Mouse (Mus musculus) urinary bladder, postnatal 14 days (tissue): ENCODE data around the gene Ntan1.
"Not testable (repeated sequence)": the region's sequence is repeated elsewhere in the genome, so short reads cannot be mapped to it uniquely, and the experiment has no call there.

Source experiments
- DNase-seq: peaks from one replicate; pipeline ENCODE4 v3.0.0; 2021; ENCODE audit warnings: low spot score

The Ntan1 gene

DNA sequence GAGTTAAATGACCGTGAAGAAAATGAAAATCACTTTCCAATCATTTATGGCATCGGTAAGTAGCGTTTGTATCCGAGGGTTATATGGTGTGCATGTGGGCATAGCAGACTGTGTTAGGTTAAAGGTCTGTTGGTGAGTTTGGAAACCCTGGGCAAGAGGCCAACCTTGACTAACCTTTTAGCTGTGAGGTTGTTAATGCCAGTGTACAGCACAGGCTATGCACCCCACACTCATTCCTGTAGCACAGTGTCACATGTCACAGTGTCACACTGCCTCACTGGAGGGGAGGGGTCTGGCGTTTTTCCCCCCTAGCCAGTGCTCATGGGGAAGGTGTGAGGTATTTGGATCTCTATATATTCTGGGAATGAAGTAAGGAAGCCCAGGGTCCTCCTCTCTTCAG lies 13.0 kb downstream of the Ntan1 start:
- no peak for DNase-seq

DNA sequence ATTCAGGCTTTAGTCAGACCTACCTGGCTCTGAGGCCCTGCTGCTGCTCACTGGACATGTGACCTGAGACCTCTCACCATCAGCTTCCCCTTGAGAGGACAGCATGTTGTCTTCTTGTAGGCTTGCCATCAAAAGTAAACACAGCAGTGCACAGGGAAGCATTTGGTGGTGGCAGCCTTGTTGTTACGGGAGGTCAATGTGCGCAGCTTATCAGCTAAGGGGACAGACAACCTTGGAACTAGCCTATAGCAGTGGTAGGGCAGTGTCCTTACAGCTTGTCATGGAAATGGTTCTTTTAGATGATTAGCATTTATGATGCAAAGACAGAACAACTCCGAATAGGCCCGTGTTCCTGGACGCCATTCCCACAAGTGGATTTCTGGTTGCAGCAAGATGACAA lies 15.7 kb downstream of the Ntan1 start:
- no peak for DNase-seq

DNA sequence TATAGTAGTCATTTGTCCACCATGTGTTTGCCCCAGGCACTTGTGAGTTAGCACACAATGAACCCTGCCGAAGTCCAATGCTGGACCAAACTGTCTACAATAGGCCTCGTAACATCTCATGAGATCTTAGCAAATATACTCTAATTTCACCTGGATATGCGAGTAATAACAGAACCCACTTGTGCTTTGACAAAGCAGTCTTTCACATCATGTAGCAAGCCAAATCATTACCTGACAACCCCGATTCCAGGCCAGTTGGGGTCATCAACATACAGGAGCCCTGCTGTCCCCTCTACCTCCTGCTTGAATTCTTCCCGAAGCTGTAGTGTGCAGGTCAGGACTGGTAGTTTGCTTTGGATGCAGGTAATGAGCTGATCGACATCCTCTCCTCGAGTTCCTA lies 21.4 kb downstream of the Ntan1 start:
- no peak for DNase-seq

DNA sequence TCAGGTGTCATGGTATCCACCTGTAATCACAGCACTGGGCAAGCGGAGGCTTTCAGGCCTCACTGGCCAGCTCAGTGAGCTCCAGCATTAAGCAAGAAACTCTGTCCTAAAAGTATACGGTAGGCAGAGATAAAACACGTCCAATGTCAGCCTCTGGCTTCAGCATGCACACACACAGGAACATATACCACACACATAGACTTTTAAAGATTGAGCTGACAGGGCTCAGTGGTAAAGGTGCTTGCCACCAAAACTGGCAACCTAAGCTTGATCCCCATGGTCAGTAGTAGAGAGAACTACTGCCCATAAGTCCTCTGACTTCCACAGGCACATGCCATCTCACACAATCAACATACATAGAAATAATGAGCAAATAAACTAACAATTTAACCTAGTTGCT lies 22.3 kb downstream of the Ntan1 start:
- no peak for DNase-seq

DNA sequence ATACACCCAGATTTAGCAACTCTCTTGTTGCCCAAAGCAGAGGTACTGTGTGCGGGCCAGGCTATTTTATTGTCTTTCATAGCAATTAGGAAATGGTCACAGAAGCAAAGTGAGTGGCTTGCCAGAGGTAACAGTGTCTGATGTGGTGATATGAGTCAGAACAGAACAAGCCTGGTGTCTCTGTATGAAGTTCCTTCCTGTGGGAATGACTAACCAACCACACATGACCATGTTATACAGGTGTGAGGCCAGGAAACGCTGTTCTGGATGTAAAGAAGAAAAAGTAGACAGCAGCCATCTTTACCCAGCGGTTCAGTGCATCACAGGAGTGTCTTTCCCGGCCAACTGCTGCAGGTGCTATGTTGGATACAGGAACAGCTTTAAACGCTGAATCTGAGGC lies 26.4 kb downstream of the Ntan1 start:
- DNase-seq, result no peak

DNA sequence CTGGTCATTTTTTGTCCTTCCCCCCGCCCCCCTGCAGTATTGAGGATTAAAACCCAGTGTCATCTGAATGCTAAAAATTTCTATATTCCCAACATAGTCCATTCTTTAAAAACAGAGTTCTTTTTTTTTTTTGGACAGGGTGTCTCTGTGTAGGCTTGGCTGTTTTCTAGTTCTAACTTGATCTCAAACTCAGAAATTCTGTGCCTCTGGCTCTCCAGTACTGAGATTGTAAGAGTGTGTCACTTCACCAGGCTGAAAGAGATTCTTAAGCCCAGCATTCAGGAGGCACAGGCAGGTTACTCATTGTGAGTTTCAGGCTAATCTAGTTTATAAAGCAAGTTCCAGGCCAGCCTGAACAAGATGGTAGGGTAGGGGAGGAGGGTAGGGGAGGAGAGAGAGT lies 28.0 kb downstream of the Ntan1 start:
- DNase-seq, result no peak

DNA sequence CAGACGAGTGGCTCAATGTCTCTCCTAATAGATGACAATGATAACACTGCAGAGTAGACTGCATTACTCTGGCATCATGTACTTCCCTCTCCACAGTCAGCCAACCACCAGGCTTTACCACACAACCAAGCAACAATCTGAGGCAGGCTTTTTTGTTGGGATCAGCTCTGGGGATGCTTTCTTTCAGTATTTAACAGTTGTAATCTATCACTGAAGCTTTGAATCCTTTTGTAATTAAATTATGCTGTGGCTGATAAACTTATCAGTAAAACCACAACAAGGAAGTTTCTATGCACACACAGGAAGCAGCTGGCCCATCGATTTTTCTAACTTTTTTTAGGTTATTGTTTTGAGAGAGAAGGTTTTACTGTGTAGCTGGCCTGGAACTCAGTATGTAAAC lies 29.7 kb downstream of the Ntan1 start:
- no peak for DNase-seq

DNA sequence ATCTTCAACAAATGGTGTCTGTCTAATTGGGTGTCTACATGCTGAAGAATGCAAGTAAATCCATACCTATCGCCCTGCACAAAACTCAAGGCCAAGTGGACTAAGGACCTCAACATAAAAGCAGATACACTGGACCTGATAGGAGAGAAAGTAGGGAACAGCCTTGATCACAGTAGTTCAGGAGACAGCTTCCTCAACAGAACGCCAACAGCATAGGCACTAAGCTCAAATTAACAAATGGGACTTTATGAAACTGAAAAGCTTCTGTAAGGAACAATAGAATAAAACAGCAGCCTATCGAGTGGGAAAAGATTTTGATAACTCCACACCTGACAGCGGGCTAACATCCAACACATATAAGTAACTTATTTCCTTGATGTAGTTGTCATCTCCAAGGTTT lies 32.8 kb downstream of the Ntan1 start:
- DNase-seq, result no peak

DNA sequence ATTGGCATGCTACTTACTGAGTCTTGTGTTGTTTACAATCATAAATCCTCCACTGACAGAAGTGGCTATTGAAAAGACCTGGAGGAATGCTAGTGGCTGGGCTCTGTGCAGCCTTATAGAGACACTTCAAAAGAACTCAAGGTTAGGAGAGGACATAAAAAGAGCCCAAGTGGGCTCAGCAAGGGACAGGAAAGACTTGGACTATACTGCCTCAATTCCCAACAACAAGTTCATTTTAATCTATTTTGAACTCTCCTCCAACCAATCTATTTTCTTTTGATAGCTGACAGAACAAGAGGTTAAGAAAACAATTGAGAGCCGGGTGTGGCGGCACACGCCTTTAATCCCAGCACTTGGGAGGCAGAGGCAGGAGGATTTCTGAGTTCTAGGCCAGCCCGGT lies 35.2 kb downstream of the Ntan1 start:
- no peak for DNase-seq

DNA sequence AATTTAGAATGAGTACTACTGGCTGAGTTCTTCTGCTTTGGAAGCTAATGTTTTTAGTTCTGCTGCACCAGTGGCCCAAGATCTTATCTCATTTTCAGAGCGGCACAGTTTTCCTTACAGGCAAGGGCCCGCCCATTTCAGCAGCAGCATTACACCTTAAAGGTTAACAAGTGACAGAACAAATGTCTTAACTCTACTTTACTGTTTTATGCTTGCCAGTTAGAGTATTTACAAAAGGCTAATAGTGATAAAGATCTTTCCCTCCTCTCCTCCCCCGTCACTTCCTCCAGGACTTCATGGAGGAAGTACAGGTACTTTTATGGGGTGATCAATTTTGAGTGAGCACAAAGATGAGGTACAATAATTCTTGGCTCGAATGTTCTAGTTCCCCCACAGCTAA lies 47.4 kb downstream of the Ntan1 start:
- DNase-seq, result no peak

DNA sequence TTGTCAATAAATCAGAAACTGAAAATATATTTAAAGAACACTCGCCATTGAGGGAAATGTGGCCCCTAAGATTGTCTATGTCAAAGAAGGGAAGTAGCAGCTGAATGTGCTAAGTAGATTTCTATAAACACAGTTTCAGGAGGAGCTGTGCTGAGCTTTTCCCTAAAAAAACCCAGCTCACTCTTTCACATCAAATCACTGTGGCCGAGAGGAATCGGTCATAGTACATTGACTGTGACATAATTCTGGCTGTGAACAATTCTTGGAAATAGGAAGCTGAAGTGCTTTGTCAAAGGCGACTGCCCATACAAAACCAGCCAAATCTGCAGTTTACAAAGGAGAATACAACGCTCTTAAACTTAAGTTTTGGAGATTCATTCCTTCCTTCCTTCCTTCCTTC lies 48.0 kb downstream of the Ntan1 start:
- no peak for DNase-seq

DNA sequence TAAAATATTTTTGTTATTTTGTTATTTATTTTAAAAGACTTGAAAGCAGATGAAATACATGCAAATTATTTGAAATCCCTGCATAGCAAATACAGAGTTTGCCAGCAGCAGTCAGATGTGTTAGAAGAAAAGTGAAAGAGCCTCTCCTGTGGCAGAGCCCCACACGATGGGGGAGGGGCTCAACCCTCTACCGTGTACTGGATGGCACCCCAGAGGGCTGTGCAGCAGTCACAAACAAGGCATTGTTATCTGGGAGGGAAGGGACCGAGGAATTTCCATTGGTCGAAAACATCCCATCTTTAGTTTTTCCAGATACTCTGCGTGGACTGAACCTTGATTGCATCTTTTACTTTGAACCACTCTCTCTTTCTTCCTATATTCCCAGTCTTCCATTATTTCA lies 48.8 kb downstream of the Ntan1 start:
- not testable (repeated sequence) for DNase-seq

DNA sequence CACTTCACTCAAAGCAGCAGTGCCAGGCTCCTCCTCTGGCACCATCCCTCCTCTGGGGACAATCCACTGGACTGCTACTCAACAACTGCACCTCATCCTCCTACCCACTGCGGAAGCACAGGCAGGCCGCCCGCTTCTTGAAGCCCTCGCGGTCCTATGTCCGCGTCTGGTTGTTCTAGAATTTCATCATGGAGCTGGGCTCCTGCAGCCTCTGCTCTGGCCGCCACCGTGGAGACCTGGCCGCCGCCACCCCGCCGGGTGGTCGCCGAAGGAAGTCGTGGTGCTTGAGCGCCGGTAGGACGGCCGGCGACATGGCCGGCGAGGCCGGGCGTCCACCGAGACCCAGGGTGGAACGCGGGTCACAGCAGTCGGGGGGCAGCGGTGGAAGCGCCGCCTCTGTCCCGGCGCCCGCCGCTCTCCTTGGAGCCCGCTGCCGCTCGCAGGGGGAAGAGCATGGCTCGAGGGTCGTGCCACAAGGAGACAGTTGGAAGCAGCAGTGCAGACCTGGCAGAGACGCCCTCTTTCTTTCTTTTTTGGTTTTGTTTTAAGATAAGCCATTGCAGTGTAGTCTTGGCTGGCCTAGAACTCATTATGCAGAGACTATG lies 49.4 kb downstream of the Ntan1 start:
- DNase-seq, result no peak

DNA sequence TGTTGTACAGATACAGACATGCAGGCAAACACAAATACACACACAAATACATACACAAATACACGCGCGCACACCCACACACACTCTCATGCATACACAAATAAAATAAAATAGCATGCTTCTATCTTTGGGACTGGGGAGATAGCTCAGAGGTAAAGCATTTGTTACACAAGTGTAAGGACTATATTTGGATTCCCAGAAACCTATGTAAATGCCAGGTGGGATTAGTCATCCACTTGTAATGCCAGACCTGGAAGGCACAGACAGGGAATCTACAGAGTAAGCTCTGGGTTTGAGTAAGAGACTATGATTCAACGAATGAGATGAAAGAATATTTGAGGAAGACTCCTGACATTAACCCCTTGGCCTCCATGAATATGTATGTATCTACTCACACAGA lies 56.8 kb downstream of the Ntan1 start:
- DNase-seq, result no peak

DNA sequence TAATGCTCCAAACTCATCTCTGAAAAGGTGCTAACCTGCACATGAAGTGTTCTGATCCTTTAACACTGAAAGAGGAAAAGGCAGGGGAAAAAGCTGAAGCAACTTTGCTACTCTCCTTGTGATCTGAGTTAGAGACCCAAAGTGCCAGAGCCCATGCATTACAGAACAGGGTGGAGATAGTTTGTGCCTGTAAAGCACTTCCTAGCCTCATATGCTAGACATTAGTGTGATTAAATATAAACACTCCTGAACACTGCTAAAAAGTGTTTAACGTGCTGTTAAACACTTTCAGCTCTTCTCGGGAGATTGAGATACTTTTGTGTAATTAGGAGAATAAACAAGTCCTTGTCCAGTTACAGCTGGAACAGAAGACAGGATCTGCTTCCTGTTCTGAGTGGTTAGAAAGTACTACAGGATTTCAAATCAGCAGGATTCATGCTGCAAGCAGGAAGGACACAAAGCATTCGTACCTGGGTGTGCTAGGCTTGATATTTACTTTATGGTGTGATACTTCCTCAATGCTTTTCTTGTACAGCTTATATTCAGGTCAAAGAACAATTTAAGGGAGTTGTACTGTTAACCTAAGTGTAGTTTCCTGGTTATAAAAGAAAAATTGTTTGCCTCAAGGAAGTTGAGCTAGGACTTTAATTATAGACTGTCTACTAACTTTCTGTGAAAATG lies 64.6 kb downstream of the Ntan1 start:
- no peak for DNase-seq
